Mouse (Mus musculus) testis, adult 2 months (tissue): ENCODE data around the gene Dicer1.

Source experiments
- CTCF ChIP-seq: fragments of 200-500 bp; IDR thresholded peaks from 2 replicates; pipeline ENCODE4 v1.5.1; 2012; ENCODE audit warnings: low read depth, mild to moderate bottlenecking, inconsistent platforms, low read length, moderate library complexity; ENCODE audit not compliant: control insufficient read depth, insufficient read depth, insufficient replicate concordance
- POLR2A ChIP-seq: fragments of 200-500 bp; IDR thresholded peaks from 2 replicates; pipeline ENCODE4 v1.6.1; 2012; ENCODE audit warnings: low read depth, mild to moderate bottlenecking, inconsistent platforms, low read length, moderate library complexity; ENCODE audit not compliant: control insufficient read depth

GRCm38 (mm10) chr12:104748946-104749345 lies 2.8 kb downstream of the Dicer1 start:
- TF ChIP-seq POLR2A, result no peak
- no peak for TF ChIP-seq CTCF
